Mouse (Mus musculus): Measurements from ENCODE around the gene Magi2.

- TF ChIP-seq POLR2A (IDR thresholded peaks at IDR 0.05; ENCODE audit: low read depth, low read length) (no peak), CTCF (IDR thresholded peaks at IDR 0.05; ENCODE audit: extremely low read depth, insufficient read depth, insufficient read length, insufficient replicate concordance) (no peak)
Observed at GRCm38 (mm10) chr5:20620596-20621511, 1394.0 kb downstream of the Magi2 start.
